11 mouse cellular contexts compared by ENCODE assay signal in genomic region chr8:104542160-104542559, GRCm38 (mm10). TPM values are rescaled to one million over a fixed set of nuclear protein-coding genes. Genes with fewer than 3 reads are reported as not detected.
DNase-seq lines count a peak whose midpoint lies in the region; ATAC-seq lines count a peak whose summit lies in the region.
"Had no signal": no experiment of that assay in that cellular context is flagged by ENCODE, and none has a peak within 500 bp of the region (broad histone marks: within the 10 kb centered on the region; RNA-seq: fewer than 3 reads in every experiment).

No protein-coding gene starts in this region.

- H3K9me3 ChIP-seq in heart, embryonic 12.5 days (replicated peaks) = no peaks in the 10 kb centered on the region
- H3K9me3 ChIP-seq: G1E had no signal

- no peak for ATAC-seq in heart, embryonic 12.5 days (ENCODE audit: insufficient number of reproducible peaks, low FRiP score)
- no peak for ATAC-seq in erythroblast, adult 5-6 weeks (replicated peaks; ENCODE audit: low FRiP score, poor library complexity, severe bottlenecking)

- peaks cover 20% of the 10 kb centered on the region for H3K4me1 ChIP-seq in heart, embryonic 12.5 days (replicated peaks)

- H3K27me3 ChIP-seq in heart, embryonic 12.5 days (replicated peaks) = peaks cover 62% of the 10 kb centered on the region

- H3K4me3 ChIP-seq in heart, embryonic 12.5 days = peak overlapping the region; percentile 11; the same call in 1 of the 2 replicates

- 7% methylated on average over 11 of the region's 11 CpGs for WGBS in heart, embryonic 12.5 days

- H3K36me3 ChIP-seq in heart, embryonic 12.5 days = no peaks in the 10 kb centered on the region
- H3K36me3 ChIP-seq: G1E had no signal

- H3K27ac ChIP-seq in heart, embryonic 12.5 days (ENCODE audit: poor library complexity, severe bottlenecking) = no peak overlapping the region

- no peak for DNase-seq in heart, postnatal 10 days
- peak; percentile 61 for DNase-seq in cerebellum, adult 9-11 months
- DNase-seq in frontal cortex, postnatal 14 days (ENCODE audit: low spot score in 2 of 2) = peak; percentile 61 to 75
- peak; percentile 84 to 87 for DNase-seq in left cerebral cortex, postnatal 36 days (ENCODE audit: low spot score in 2 of 2)
- DNase-seq in kidney, postnatal 10 days = no peak
- DNase-seq in adrenal gland, postnatal 14 days = no peak
- DNase-seq: gastrocnemius, postnatal 25 days had no signal

- H3K4me2 ChIP-seq in heart, embryonic 12.5 days = peak overlapping the region; percentile 97

- intact Hi-C loops in heart, postnatal 10 days (cut with DNase I) = no loop called here
- intact Hi-C loops in left cerebral cortex, postnatal 36 days (cut with DNase I) = no loop called here

- H3K9ac ChIP-seq in heart, embryonic 12.5 days = no peak overlapping the region

RNA-seq across cellular contexts. Expression of gene Car7, which starts 7.7 kb away (rescaled TPM):
- polyA plus RNA-seq in heart, embryonic 12.5 days (2016; fragmentation: Nextera tagmentation; extraction: Ambion mirVana) = 0.78 and 0.91 TPM in 2 replicates
- total RNA-seq in heart, postnatal 10 days (2021) = 1 to 10 TPM; 3.9 to 4.2 TPM
- total RNA-seq in left cerebral cortex, postnatal 36 days (2021) = 10 to 100 TPM; 24.7 to 34.0 TPM
- total RNA-seq in erythroblast, adult 5-6 weeks (2015; ENCODE audit: low replicate concordance) = not detected in 2 replicates
- 0.51 TPM in 1 of 2 replicates, not detected in the other for total RNA-seq in erythroblast, adult 5-6 weeks (2017; ENCODE audit: low replicate concordance)
- total RNA-seq in adrenal gland, postnatal 14 days (2021) = 4.0 and 4.1 TPM in 2 replicates

RNA-seq across cellular contexts. Expression of gene Nae1, which starts 7.7 kb away (rescaled TPM):
- 77.0 and 81.0 TPM in 2 replicates for polyA plus RNA-seq in heart, embryonic 12.5 days (2016; fragmentation: Nextera tagmentation; extraction: Ambion mirVana)
- total RNA-seq in heart, postnatal 10 days (2021) = 10 to 100 TPM; 32.9 to 36.4 TPM
- 10 to 100 TPM; 43.5 to 49.6 TPM for total RNA-seq in left cerebral cortex, postnatal 36 days (2021)
- total RNA-seq in erythroblast, adult 5-6 weeks (2015; ENCODE audit: low replicate concordance) = 14.4 and 25.4 TPM in 2 replicates
- total RNA-seq in erythroblast, adult 5-6 weeks (2017; ENCODE audit: low replicate concordance) = 19.0 and 28.0 TPM in 2 replicates
- 30.2 and 31.1 TPM in 2 replicates for total RNA-seq in adrenal gland, postnatal 14 days (2021)

RNA-seq across cellular contexts. Expression of gene Terb1, which starts 32.5 kb away (rescaled TPM):
- polyA plus RNA-seq in heart, embryonic 12.5 days (2016; fragmentation: Nextera tagmentation; extraction: Ambion mirVana) = 0.10 and 0.15 TPM in 2 replicates
- not detected for total RNA-seq in heart, postnatal 10 days (2021)
- 1 to 10 TPM; 1.8 to 2.9 TPM for total RNA-seq in left cerebral cortex, postnatal 36 days (2021)
- total RNA-seq in erythroblast, adult 5-6 weeks (2015; ENCODE audit: low replicate concordance) = not detected in 2 replicates
- total RNA-seq in erythroblast, adult 5-6 weeks (2017; ENCODE audit: low replicate concordance) = not detected in 2 replicates
- 0.23 TPM in 1 of 2 replicates, not detected in the other for total RNA-seq in adrenal gland, postnatal 14 days (2021)
- total RNA-seq: G1E; liver, adult 2 months had no signal
- polyA plus RNA-seq: G1E; liver, adult 2 months had no signal

RNA-seq across cellular contexts. Expression of gene Pdp2, which starts 49.1 kb away (rescaled TPM):
- polyA plus RNA-seq in heart, embryonic 12.5 days (2016; fragmentation: Nextera tagmentation; extraction: Ambion mirVana) = 8.6 and 9.0 TPM in 2 replicates
- total RNA-seq in heart, postnatal 10 days (2021) = 10 to 100 TPM in 1 of 2 experiments, 1 to 10 TPM in 1; 7.2 to 10.6 TPM
- 1 to 10 TPM; 8.1 to 9.0 TPM for total RNA-seq in left cerebral cortex, postnatal 36 days (2021)
- 0.38 and 1.7 TPM in 2 replicates for total RNA-seq in erythroblast, adult 5-6 weeks (2015; ENCODE audit: low replicate concordance)
- total RNA-seq in erythroblast, adult 5-6 weeks (2017; ENCODE audit: low replicate concordance) = 0.98 and 1.3 TPM in 2 replicates
- total RNA-seq in adrenal gland, postnatal 14 days (2021) = 37.2 and 38.0 TPM in 2 replicates

Comparison
In these comparisons a context has a peak if more than half of its experiments do, and no peak if none do; other contexts are left out.
1. DNase-seq: peak in cerebellum, adult 9-11 months (single experiment), frontal cortex, postnatal 14 days (2 of 2) and left cerebral cortex, postnatal 36 days (2 of 2); none in heart, postnatal 10 days (0 of 2), kidney, postnatal 10 days (single experiment) and adrenal gland, postnatal 14 days (single experiment).